Mouse (Mus musculus) testis, adult 2 months (tissue): ENCODE measurements around the gene Sik1.

Experiments used
- CTCF ChIP-seq: fragments of 200-500 bp; IDR thresholded peaks from 2 replicates; pipeline ENCODE4 v1.5.1; 2012; ENCODE audit warnings: low read depth, mild to moderate bottlenecking, inconsistent platforms, low read length, moderate library complexity; ENCODE audit not compliant: control insufficient read depth, insufficient read depth, insufficient replicate concordance
- POLR2A ChIP-seq: fragments of 200-500 bp; IDR thresholded peaks from 2 replicates; pipeline ENCODE4 v1.6.1; 2012; ENCODE audit warnings: low read depth, mild to moderate bottlenecking, inconsistent platforms, low read length, moderate library complexity; ENCODE audit not compliant: control insufficient read depth

DNA sequence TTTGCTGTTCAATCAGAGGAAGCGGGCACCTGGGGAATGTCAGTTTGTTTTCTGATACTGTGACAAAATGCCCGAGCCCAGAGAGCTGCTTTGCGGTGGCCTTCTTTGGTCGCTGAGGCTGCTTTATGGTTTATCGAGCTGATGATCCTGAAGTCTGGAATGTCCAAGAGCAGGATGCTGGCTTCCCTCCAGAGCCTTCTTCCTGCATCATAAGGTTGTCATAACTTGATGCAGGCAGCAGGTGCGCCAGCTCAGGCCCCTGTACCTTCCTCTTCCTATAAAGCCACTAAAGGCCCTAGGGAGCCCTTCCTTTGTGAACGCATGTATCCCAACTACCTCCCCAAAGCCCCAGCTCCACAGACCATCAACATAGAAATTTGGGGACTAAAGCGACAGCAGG is 5.3 kb upstream of the Sik1 start:
- TF ChIP-seq POLR2A (no peak), CTCF (no peak)
